Mouse (Mus musculus) forebrain, embryonic 13.5 days (tissue): ENCODE data around the gene Strn4. TPM values are rescaled to one million over a fixed set of nuclear protein-coding genes. Genes with fewer than 3 reads are reported as not detected.

Source experiments
- ATAC-seq: fragments of 200-750 bp; cut with Nextera tagmentation; 2 replicates; pipeline ENCODE4 v1.8.0; 2017
- H3K27ac ChIP-seq: fragments of 300-500 bp; sonication (generic); 2 replicates; pipeline ENCODE4 v1.5.1; 2015; ENCODE audit warnings: inconsistent platforms, mild to moderate bottlenecking, moderate library complexity
- H3K27me3 ChIP-seq: fragments of 300-500 bp; sonication (generic); 2 replicates; pipeline ENCODE4 v1.6.1; 2015; ENCODE audit warnings: mild to moderate bottlenecking, inconsistent platforms
- H3K36me3 ChIP-seq: fragments of 300-500 bp; sonication (generic); 2 replicates; pipeline ENCODE4 v1.6.1; 2015; ENCODE audit warnings: mild to moderate bottlenecking, inconsistent platforms; ENCODE audit not compliant: poor library complexity, severe bottlenecking
- H3K4me1 ChIP-seq: fragments of 300-500 bp; sonication (generic); 2 replicates; pipeline ENCODE4 v1.6.1; 2015; ENCODE audit warnings: inconsistent platforms
- H3K4me2 ChIP-seq: fragments of 300-500 bp; sonication (generic); 2 replicates; pipeline ENCODE4 v1.6.1; 2015; ENCODE audit warnings: inconsistent platforms, mild to moderate bottlenecking, moderate library complexity
- H3K4me3 ChIP-seq: fragments of 300-500 bp; sonication (generic); 2 replicates; pipeline ENCODE4 v1.5.1; 2015; ENCODE audit warnings: mild to moderate bottlenecking, inconsistent platforms
- H3K9ac ChIP-seq: fragments of 300-500 bp; sonication (generic); 2 replicates; pipeline ENCODE4 v1.6.1; 2015; ENCODE audit warnings: mild to moderate bottlenecking, inconsistent platforms
- H3K9me3 ChIP-seq: fragments of 300-500 bp; sonication (generic); replicated peaks from 2 replicates; pipeline ENCODE4 v1.6.1; 2016; ENCODE audit warnings: inconsistent platforms
- WGBS: fragments of 180-500 bp; shearing (Covaris S2); methylation state at CpG from one replicate; pipeline ENCODE4 v1.1.7; 2015; 5-methylcytosine and 5-hydroxymethylcytosine counted together
- polyA plus RNA-seq: library from polyadenylated mRNA; unstranded; fragments of >200 nt; fragmentation: Nextera tagmentation; extraction: Ambion mirVana; gene quantifications from 2 replicates; pipeline ENCODE4 v1.2.1, GENCODE M21; 2015

The Strn4 gene
- polyA plus RNA-seq, 1 experiment from 2014 or later: 147 TPM

DNA sequence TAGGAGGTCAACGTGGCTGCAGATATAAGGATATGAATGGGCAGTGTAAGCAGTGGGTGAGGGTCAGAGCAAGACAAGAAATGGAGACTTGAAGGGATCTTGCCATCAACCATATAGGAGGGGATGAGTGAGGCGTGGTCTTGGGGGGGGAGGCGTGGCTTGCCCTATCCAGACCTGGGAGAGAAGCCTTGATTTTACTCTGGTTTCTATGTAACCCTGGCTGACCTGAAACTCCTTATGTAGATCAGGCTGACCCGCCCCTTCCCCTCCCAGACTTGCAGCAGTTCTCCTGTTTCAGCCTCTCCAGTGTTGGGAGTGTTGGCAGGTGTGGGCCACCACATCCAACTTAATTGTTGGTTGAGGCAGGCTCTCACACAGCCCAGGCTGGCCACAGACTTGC, 68.6 kb downstream of the Strn4 start:
- Histone ChIP-seq H3K4me1 (peaks cover 12% of the 10 kb centered on the region), H3K27ac (no peak overlapping the region), H3K4me2 (no peak overlapping the region), H3K27me3 (peaks cover 51% of the 10 kb centered on the region), H3K36me3 (peaks cover 44% of the 10 kb centered on the region), H3K9ac (no peak overlapping the region), H3K4me3 (no peak overlapping the region), H3K9me3 (peaks cover 12% of the 10 kb centered on the region)
- ATAC-seq: 0 out of 2 replicates have a peak, but pooled peaks have one; percentile 25
- 57% methylated on average over 4 of the region's 4 CpGs for WGBS

DNA sequence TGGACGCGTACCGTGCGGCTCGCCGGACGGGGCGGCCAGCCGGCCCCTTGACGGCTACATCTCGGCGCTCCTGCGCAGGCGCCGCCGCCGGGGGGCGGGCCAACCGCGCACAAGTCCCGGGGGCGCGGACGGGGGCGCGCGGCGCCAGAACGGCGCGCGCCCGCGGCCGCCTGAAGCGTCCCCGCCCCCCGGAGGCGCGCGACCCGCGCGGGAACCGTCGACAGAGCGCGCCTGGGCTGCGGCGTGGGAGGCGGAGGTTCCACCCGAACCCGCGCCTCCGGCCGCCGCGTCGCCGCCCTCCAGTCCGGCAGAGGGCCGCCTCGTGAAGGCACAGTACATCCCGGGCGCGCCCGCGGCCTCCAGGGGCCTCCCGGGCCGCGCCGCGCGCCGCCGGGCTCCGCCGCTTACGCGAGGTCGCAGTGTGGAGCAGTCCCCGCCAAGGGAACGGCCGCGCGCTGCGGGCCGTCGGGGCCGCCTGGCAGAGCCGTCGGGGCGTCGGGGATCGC, 69.6 kb downstream of the Strn4 start:
- Histone ChIP-seq H3K36me3 (peaks cover 44% of the 10 kb centered on the region), H3K27ac (no peak overlapping the region), H3K27me3 (peaks cover 56% of the 10 kb centered on the region), H3K9me3 (peaks cover 12% of the 10 kb centered on the region), H3K9ac (no peak overlapping the region), H3K4me2 (peak overlapping the region; percentile 46), H3K4me1 (peaks cover 6% of the 10 kb centered on the region), H3K4me3 (peak overlapping the region; percentile 34)
- ATAC-seq: peak; percentile 46
- 7% methylated on average over 76 of the region's 95 CpGs for WGBS

DNA sequence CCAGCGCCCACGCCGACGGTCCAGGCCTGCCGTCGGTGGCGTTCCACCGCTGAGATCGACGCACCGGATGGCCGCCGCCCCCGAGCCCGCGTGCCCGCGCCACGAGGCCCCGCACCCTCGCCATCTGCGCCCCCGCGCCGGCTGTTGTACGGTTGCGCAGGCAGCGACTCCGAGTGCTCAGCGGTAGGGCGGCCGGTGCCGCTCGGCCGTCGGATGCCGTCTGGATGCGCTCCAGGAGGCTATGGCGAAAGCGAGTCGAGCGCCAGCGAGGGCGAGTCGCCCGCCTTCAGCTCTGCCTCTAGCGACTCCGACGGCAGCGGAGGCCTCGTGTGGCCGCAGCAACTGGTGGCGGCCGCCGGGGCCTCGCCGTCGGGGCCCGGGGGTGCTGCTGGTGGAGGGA, 70.2 kb downstream of the Strn4 start:
- Histone ChIP-seq H3K27me3 (peaks cover 61% of the 10 kb centered on the region), H3K9me3 (peaks cover 12% of the 10 kb centered on the region), H3K36me3 (peaks cover 44% of the 10 kb centered on the region), H3K4me3 (peak overlapping the region; percentile 34), H3K27ac (no peak overlapping the region), H3K9ac (no peak overlapping the region), H3K4me2 (peak overlapping the region; percentile 46), H3K4me1 (peaks cover 3% of the 10 kb centered on the region)
- ATAC-seq: no peak
- 40% methylated on average over 38 of the region's 59 CpGs for WGBS

Other genes starting within 250 kb of the Strn4 start
- gene Arhgap35, start 200.9 kb upstream of the Strn4 start, polyA plus RNA-seq: 29.1 and 34.1 TPM in 2 replicates
- gene Ceacam15, start 140.2 kb upstream of the Strn4 start, polyA plus RNA-seq: not detected in 2 replicates
- gene Ceacam9, start 94.0 kb upstream of the Strn4 start, polyA plus RNA-seq: not detected in 2 replicates
- gene Ap2s1, start 77.5 kb upstream of the Strn4 start, polyA plus RNA-seq: 328 and 333 TPM in 2 replicates
- gene Slc1a5, start 34.5 kb upstream of the Strn4 start, polyA plus RNA-seq: 16.0 and 17.1 TPM in 2 replicates
- 24.0 and 28.0 TPM in 2 replicates for gene Fkrp, start 843 bp downstream of the Strn4 start, polyA plus RNA-seq
- gene Prkd2, start 27.0 kb downstream of the Strn4 start, polyA plus RNA-seq: 7.7 and 8.3 TPM in 2 replicates
- 2.0 and 2.3 TPM in 2 replicates for gene Dact3, start 59.4 kb downstream of the Strn4 start, polyA plus RNA-seq
- gene Gng8, start 75.9 kb downstream of the Strn4 start, polyA plus RNA-seq: 9.2 and 18.2 TPM in 2 replicates
- gene Ptgir, start 90.6 kb downstream of the Strn4 start, polyA plus RNA-seq: 0.14 and 0.37 TPM in 2 replicates
- gene Calm3, start 108.2 kb downstream of the Strn4 start, polyA plus RNA-seq: 271 and 296 TPM in 2 replicates
- 59.5 and 78.0 TPM in 2 replicates for gene Pnmal2, start 128.8 kb downstream of the Strn4 start, polyA plus RNA-seq
- gene Pnmal1, start 143.8 kb downstream of the Strn4 start, polyA plus RNA-seq: 37.0 and 40.8 TPM in 2 replicates
- gene Gm42372, start 167.2 kb downstream of the Strn4 start, polyA plus RNA-seq: 2.5 and 3.0 TPM in 2 replicates
- gene Ccdc8, start 176.8 kb downstream of the Strn4 start, polyA plus RNA-seq: 6.0 and 8.6 TPM in 2 replicates
- 103 and 113 TPM in 2 replicates for gene Ppp5c, start 212.0 kb downstream of the Strn4 start, polyA plus RNA-seq
- 4.7 and 5.8 TPM in 2 replicates for gene Hif3a, start 246.5 kb downstream of the Strn4 start, polyA plus RNA-seq